Mouse (Mus musculus): ENCODE measurements at regions not wholly inside any gene's neighbourhood (a gene's known extent, or its start where the extent isn't known, plus 50 kb on each side); places are given as distances from the start of the nearest gene placed in this dataset.

- H3K27ac ChIP-seq (replicated peaks; ENCODE audit: low read depth, low read length) = no peak overlapping the region
- H3K4me3 ChIP-seq (ENCODE audit: insufficient read depth, low read depth, low read length) = no peak overlapping the region
- no peaks in the 10 kb centered on the region for H3K4me1 ChIP-seq (ENCODE audit: control insufficient read depth, insufficient read depth, insufficient read length, low read length)
Observed at GRCm38 (mm10) chr11:21478191-21478590, 93.8 kb upstream of the Wdpcp start.

DNA sequence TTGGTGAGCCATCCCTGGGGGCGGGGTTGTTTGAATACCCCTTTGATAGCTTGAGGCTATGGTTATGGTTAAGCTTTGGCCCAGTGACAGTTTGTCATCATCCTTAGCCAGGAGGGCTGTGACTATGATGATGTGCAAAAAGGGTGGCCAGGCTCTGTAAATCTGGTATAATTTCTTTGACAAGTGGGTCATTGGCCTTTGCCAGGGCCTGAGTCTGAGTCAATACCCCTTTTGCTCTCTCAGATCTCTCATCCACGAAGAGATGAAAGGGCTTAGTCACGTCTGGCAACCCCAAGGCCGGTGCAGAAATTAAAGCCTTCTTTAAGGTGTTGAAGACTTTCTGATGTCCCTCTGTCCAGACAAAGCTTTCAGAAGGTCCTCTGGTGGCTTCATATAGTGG, 99.7 kb upstream of the Ugp2 start:
- H3K27ac ChIP-seq (replicated peaks; ENCODE audit: low read depth, low read length) = no peak overlapping the region
- no peaks in the 10 kb centered on the region for H3K4me1 ChIP-seq (ENCODE audit: control insufficient read depth, insufficient read depth, insufficient read length, low read length)

DNA sequence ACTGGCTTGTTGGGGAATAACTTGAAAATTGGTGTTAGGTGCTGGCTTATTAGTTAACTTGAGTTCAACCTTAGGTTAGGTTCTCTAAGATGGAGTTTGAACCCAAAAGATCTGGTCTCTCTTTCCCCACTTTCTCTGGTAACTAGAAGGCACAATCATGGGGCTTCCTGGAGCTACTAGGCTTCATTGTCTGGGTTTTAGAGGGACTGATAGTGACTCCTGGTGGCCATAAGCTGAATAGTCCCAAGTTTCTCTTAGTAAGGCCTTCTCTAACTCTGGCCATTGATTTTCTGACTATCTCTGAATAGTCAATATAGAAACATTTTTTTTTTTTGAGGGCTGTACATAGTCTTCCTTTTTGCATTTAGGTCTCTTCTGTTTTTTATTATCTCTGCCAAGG, 97.5 kb upstream of the Ugp2 start:
- Histone ChIP-seq H3K4me1 (ENCODE audit: control insufficient read depth, insufficient read depth, insufficient read length, low read length) (no peaks in the 10 kb centered on the region), H3K27ac (replicated peaks; ENCODE audit: low read depth, low read length) (no peak overlapping the region), H3K4me3 (ENCODE audit: insufficient read depth, low read depth, low read length) (no peak overlapping the region)

More for the DNA sequence above, 99.7 kb upstream of the Ugp2 start:
- H3K4me3 ChIP-seq (ENCODE audit: insufficient read depth, low read depth, low read length) = no peak overlapping the region

DNA sequence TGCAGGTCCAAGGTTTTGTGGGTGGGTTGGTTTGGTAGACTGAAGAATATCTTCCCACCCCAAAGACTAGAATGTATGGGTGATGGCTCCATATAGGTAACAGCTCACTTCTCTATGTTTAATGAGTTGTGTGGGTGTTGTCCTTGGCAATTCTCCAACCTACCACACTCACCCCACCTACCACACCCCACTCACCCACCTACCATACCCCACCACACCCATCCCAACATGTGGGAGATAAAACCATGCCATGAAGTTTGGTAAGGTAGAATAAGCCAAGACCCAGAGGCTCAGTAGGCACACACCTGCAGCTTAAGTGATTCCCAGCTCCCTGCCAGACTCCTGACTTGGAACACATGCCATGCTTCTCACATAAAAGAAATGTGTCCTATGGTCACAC, 89.0 kb upstream of the Ugp2 start:
- Histone ChIP-seq H3K27ac (replicated peaks; ENCODE audit: low read depth, low read length) (no peak overlapping the region), H3K4me3 (ENCODE audit: insufficient read depth, low read depth, low read length) (no peak overlapping the region), H3K4me1 (ENCODE audit: control insufficient read depth, insufficient read depth, insufficient read length, low read length) (no peaks in the 10 kb centered on the region)

DNA sequence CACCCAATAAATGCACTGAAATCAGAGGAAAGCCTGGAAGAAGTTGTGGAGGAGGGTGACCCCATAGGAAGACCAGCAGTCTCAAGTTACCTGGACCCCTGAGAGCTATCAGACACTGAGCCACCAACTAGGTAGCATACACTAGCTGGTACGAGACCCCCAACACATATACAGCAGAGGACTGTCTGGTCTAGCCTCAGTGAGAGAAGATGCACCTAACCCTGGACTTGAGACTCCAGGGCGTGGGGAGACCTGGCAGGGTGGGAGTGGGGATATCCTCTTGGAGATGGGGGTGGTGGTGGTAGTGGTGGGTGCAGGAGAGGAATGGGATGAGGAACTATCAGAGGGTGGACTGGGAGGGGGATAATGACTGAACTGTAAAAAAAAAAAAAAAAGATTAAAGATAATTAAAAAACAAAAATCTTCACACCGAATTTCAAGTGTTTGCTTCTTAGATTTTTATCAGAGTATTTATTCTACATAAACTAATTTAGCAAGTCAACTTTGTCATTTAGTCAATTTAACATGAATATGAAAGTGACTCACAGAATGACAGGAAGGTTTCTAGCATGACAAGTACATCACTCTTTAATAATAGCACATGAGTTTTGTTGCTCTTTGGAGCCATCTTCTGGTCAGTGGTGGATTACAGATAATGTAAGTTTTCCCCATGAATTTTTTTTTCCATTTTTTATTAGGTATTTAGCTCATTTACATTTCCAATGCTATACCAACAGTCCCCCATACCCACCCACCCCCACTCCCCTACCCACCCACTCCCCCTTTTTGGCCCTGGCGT, 82.5 kb upstream of the Ugp2 start:
- no peak overlapping the region for H3K4me3 ChIP-seq (ENCODE audit: insufficient read depth, low read depth, low read length)
- no peak overlapping the region for H3K27ac ChIP-seq (replicated peaks; ENCODE audit: low read depth, low read length)
- no peaks in the 10 kb centered on the region for H3K4me1 ChIP-seq (ENCODE audit: control insufficient read depth, insufficient read depth, insufficient read length, low read length)

DNA sequence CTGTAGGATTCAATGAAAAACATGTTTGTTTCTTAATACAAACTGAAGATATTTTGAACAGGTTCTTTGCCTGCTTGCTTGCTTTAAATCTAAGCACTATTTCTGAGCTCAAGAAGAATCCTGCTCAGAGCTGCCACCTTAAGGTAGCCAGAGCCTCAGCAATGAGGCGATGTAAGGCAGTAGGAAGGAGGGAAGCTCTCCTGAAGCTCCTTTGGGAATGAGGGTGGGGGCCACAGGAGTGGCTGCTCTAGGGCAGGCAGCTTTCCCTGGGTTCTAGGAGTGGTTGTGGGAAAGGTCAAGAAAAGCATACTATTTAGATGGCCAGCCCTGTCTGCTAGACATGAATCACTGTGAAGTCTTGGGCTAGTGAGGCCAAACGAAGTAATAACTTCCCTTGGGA, 62.7 kb upstream of the Ugp2 start:
- no peak overlapping the region for H3K4me3 ChIP-seq (ENCODE audit: insufficient read depth, low read depth, low read length)
- 0 out of 2 replicates have a peak overlapping the region, but pooled peaks have one; percentile 45 for H3K27ac ChIP-seq (replicated peaks; ENCODE audit: low read depth, low read length)
- no peaks in the 10 kb centered on the region; the same call in 1 of the 2 replicates for H3K4me1 ChIP-seq (ENCODE audit: control insufficient read depth, insufficient read depth, insufficient read length, low read length)

- Histone ChIP-seq H3K4me3 (ENCODE audit: insufficient read depth, low read depth, low read length) (no peak overlapping the region), H3K27ac (replicated peaks; ENCODE audit: low read depth, low read length) (no peak overlapping the region), H3K4me1 (ENCODE audit: control insufficient read depth, insufficient read depth, insufficient read length, low read length) (peaks cover 6% of the 10 kb centered on the region)
Observed at GRCm38 (mm10) chr11:21430021-21430420, 59.0 kb upstream of the Ugp2 start.

DNA sequence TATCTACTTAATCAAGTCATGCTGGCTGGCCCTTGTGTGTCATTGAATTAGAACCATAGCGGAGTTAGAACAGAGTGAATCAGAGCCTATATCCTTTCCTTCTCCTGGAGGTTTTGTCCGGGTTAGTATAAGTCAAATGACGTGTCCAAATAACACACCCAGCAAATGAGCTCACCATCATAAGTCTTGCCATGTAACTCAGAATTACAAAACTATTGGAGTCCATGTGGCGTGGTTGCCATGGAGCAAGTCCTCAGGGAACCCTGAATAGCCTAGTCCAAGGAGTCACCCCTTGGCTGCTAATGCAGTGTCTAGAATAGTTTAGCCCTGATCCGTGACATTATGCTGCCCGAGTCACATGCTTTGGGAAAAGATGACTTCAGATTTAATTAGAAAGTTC, 57.7 kb upstream of the Ugp2 start:
- Histone ChIP-seq H3K4me3 (ENCODE audit: insufficient read depth, low read depth, low read length) (no peak overlapping the region), H3K4me1 (ENCODE audit: control insufficient read depth, insufficient read depth, insufficient read length, low read length) (peaks cover 6% of the 10 kb centered on the region), H3K27ac (replicated peaks; ENCODE audit: low read depth, low read length) (peak overlapping the region; percentile 65)

DNA sequence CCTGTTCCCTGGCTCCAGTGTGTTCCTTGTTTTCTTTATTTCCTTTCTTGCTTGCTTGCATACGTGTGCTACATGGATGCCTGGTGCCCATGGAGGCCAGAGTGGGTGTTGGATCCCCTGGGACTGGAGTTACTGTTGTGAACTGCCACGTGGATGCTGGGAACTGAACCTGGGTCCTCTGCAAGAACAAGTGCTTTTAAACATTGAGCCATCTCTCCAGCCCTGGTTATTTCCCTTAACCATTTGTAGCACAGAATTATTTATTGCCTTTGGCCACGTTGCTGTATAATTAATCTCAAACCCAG, 57.0 kb upstream of the Ugp2 start:
- Histone ChIP-seq H3K27ac (replicated peaks; ENCODE audit: low read depth, low read length) (peak overlapping the region; percentile 13), H3K4me3 (ENCODE audit: insufficient read depth, low read depth, low read length) (no peak overlapping the region), H3K4me1 (ENCODE audit: control insufficient read depth, insufficient read depth, insufficient read length, low read length) (peaks cover 6% of the 10 kb centered on the region)

- Histone ChIP-seq H3K27ac (replicated peaks; ENCODE audit: low read depth, low read length) (peak overlapping the region; percentile 13), H3K4me1 (ENCODE audit: control insufficient read depth, insufficient read depth, insufficient read length, low read length) (peaks cover 6% of the 10 kb centered on the region), H3K4me3 (ENCODE audit: insufficient read depth, low read depth, low read length) (no peak overlapping the region)
Observed at GRCm38 (mm10) chr11:21427291-21428012, 56.5 kb upstream of the Ugp2 start.

GRCm38 (mm10) chr11:21425480-21426101, 54.6 kb upstream of the Ugp2 start:
- Histone ChIP-seq H3K27ac (replicated peaks; ENCODE audit: low read depth, low read length) (peak overlapping the region; percentile 31; the same call in 1 of the 2 replicates), H3K4me1 (ENCODE audit: control insufficient read depth, insufficient read depth, insufficient read length, low read length) (peaks cover 8% of the 10 kb centered on the region), H3K4me3 (ENCODE audit: insufficient read depth, low read depth, low read length) (no peak overlapping the region)

- no peak overlapping the region for H3K27ac ChIP-seq (replicated peaks; ENCODE audit: low read depth, low read length)
- peaks cover 8% of the 10 kb centered on the region for H3K4me1 ChIP-seq (ENCODE audit: control insufficient read depth, insufficient read depth, insufficient read length, low read length)
- no peak overlapping the region for H3K4me3 ChIP-seq (ENCODE audit: insufficient read depth, low read depth, low read length)
Observed at GRCm38 (mm10) chr11:21424345-21424744, 53.3 kb upstream of the Ugp2 start.

DNA sequence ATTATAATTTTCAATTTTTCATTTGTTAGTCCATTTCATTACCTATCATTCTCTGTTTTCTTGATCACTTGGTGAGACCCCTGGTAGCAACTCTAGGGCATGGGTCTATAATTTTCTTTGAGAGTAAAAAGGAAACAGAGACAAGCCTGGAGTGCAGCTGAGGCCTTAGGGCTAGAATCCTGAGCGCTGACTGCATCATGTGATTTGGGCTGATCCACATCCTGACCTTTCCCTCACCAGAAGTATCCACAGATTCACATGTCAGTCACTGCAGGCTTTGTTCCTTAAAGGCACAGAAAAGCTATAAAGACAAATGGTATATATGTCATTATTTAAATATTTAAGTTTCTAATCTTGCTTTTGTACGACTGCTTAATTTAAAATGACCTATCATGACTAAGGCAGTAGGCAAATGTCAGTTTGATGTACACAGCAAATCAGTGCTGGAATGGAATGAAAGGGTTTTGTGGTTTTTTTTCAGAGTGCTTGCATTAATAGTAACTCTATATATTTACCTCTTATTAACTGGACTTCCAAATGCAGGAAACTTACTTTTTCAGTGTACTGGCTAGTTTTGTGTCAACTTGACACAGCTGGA, 51.4 kb upstream of the Ugp2 start:
- Histone ChIP-seq H3K4me1 (ENCODE audit: control insufficient read depth, insufficient read depth, insufficient read length, low read length) (peaks cover 5% of the 10 kb centered on the region), H3K4me3 (ENCODE audit: insufficient read depth, low read depth, low read length) (no peak overlapping the region), H3K27ac (replicated peaks; ENCODE audit: low read depth, low read length) (no peak overlapping the region)

Data from brown adipose tissue, adult 24 weeks (tissue).